Mouse (Mus musculus) ES-E14 (cell line): ENCODE results near the gene Fetub. TPM values are rescaled to one million over a fixed set of nuclear protein-coding genes. Genes with fewer than 3 reads are reported as not detected.

Experiments used
- DNase-seq: peaks from one replicate; pipeline ENCODE4 v3.0.0-alpha.2; 2013; ENCODE audit warnings: low read depth, low spot score
- H3K27ac ChIP-seq: 2 replicates; pipeline ENCODE4 v1.5.1; 2012; ENCODE audit warnings: low read depth, mild to moderate bottlenecking, low read length, moderate library complexity, mixed read lengths; ENCODE audit not compliant: poor library complexity, insufficient read depth, severe bottlenecking
- H3K36me3 ChIP-seq: 2 replicates; pipeline ENCODE4 v1.6.1; 2012; ENCODE audit warnings: mild to moderate bottlenecking, low read length, moderate library complexity, mixed read lengths; ENCODE audit not compliant: control insufficient read depth, poor library complexity, insufficient read depth, severe bottlenecking
- H3K4me1 ChIP-seq, 2 experiments: fragments of 150-350 bp in 1 of 2; sonication (generic) in 1 of 2; 2 replicates each; pipeline ENCODE4 v1.6.1; 2012; ENCODE audit warnings: low read length in 2 of 2, mild to moderate bottlenecking in 1 of 2, mixed read lengths in 1 of 2; ENCODE audit not compliant: control insufficient read depth in 2 of 2, insufficient read depth in 2 of 2, poor library complexity in 1 of 2
- H3K4me3 ChIP-seq, 2 experiments: fragments of 150-350 bp in 1 of 2; sonication (generic) in 1 of 2; 2 replicates each; pipeline ENCODE4 v1.5.1; 2012; ENCODE audit warnings: low read length in 2 of 2, low read depth in 1 of 2, mild to moderate bottlenecking in 1 of 2, mixed read lengths in 1 of 2; ENCODE audit not compliant: insufficient read depth in 1 of 2, poor library complexity in 1 of 2, severe bottlenecking in 1 of 2
- H3K9ac ChIP-seq: 2 replicates; pipeline ENCODE4 v1.6.1; 2012; ENCODE audit warnings: low read depth, mild to moderate bottlenecking, low read length, mixed read lengths; ENCODE audit not compliant: poor library complexity, insufficient read depth, severe bottlenecking
- H3K9me3 ChIP-seq: fragments of 150-350 bp; sonication (generic); 2 replicates; pipeline ENCODE4 v1.6.1; 2012; ENCODE audit warnings: low read depth, mild to moderate bottlenecking, low read length; ENCODE audit not compliant: control insufficient read depth, insufficient read depth
- CHD2 ChIP-seq: IDR thresholded peaks from 2 replicates; pipeline ENCODE4 v1.6.1; 2014; ENCODE audit warnings: mild to moderate bottlenecking, low read depth, low read length, inconsistent platforms
- HCFC1 ChIP-seq: IDR thresholded peaks from 2 replicates; pipeline ENCODE4 v1.6.1; 2012; ENCODE audit warnings: low read length, inconsistent platforms, borderline replicate concordance; ENCODE audit not compliant: insufficient read depth
- MAFK ChIP-seq: IDR thresholded peaks from 2 replicates; pipeline ENCODE4 v1.6.1; 2014; ENCODE audit warnings: mild to moderate bottlenecking, low read depth, low read length, inconsistent platforms; ENCODE audit not compliant: insufficient read depth
- ZC3H11A ChIP-seq: IDR thresholded peaks from 2 replicates; pipeline ENCODE4 v1.6.1; 2012; ENCODE audit warnings: low read depth, mild to moderate bottlenecking, inconsistent platforms, low read length, borderline replicate concordance
- ZNF384 ChIP-seq: IDR thresholded peaks from 2 replicates; pipeline ENCODE4 v1.6.1; 2012; ENCODE audit warnings: low read depth, low read length, inconsistent platforms
- in situ Hi-C, 2 experiments: fragments of 600-800 bp; cut with MboI; formaldehyde crosslinking; loops; one replicate each; pipeline ENCODE4 v1.15.1; 2025; ENCODE audit warnings: low sequenced_read_pairs in 2 of 2, inconsistent platforms in 1 of 2; ENCODE audit not compliant: unreplicated experiment in 2 of 2
- total RNA-seq: library from RNA; depleted of rRNA; stranded (reverse); fragments of 300-350 nt; gene quantifications from 2 replicates; pipeline ENCODE4 v1.2.3, GENCODE M21; 2012

Fetub gene
- total RNA-seq, 1 experiment: 3.7 TPM

- TF ChIP-seq CHD2 (no peak), ZC3H11A (no peak), HCFC1 (no peak), MAFK (no peak), ZNF384 (no peak)
- in situ Hi-C loops: no loop called here
- Histone ChIP-seq H3K4me1 (no peaks in the 10 kb centered on the region), H3K4me3 (no peak overlapping the region), H3K27ac (no peak overlapping the region), H3K9ac (no peak overlapping the region), H3K9me3 (no peaks in the 10 kb centered on the region), H3K36me3 (no peaks in the 10 kb centered on the region)
- no peak for DNase-seq
Observed at GRCm38 (mm10) chr16:22911986-22912385, 6.1 kb upstream of the Fetub start.

GRCm38 (mm10) chr16:22912886-22913285 is 5.2 kb upstream of the Fetub start:
- no peak for DNase-seq
- no peaks in the 10 kb centered on the region for H3K9me3 ChIP-seq
- H3K9ac ChIP-seq: no peak overlapping the region
- no peaks in the 10 kb centered on the region for H3K36me3 ChIP-seq
- no peak for TF ChIP-seq HCFC1
- in situ Hi-C loops: no loop called here
- H3K4me3 ChIP-seq: no peak overlapping the region
- no peaks in the 10 kb centered on the region for H3K4me1 ChIP-seq
- no peak overlapping the region for H3K27ac ChIP-seq

GRCm38 (mm10) chr16:22914276-22914675 is 3.9 kb upstream of the Fetub start:
- Histone ChIP-seq H3K36me3 (no peaks in the 10 kb centered on the region), H3K27ac (no peak overlapping the region), H3K4me3 (no peak overlapping the region), H3K9me3 (no peaks in the 10 kb centered on the region), H3K9ac (no peak overlapping the region), H3K4me1 (peaks cover 0 to 8% of the 10 kb centered on the region in 2 experiments; a peak in 3 of 4 replicates)
- in situ Hi-C loops: no loop called here
- no peak for TF ChIP-seq ZNF384
- no peak for TF ChIP-seq CHD2
- no peak for TF ChIP-seq ZC3H11A
- TF ChIP-seq HCFC1: no peak
- TF ChIP-seq MAFK: no peak
- DNase-seq: no peak

GRCm38 (mm10) chr16:22918664-22919312 is 654 bp downstream of the Fetub start:
- no peak for TF ChIP-seq ZC3H11A
- TF ChIP-seq MAFK: no peak
- TF ChIP-seq HCFC1: no peak
- TF ChIP-seq CHD2: no peak
- no peak for TF ChIP-seq ZNF384
- in situ Hi-C loops: no loop called here
- DNase-seq: no peak
- Histone ChIP-seq H3K36me3 (no peaks in the 10 kb centered on the region), H3K4me1 (peaks cover 0 to 13% of the 10 kb centered on the region in 2 experiments; a peak in 3 of 4 replicates), H3K4me3 (no peak overlapping the region), H3K27ac (no peak overlapping the region), H3K9ac (no peak overlapping the region), H3K9me3 (no peaks in the 10 kb centered on the region)
